Mouse (Mus musculus) embryonic facial prominence, embryonic 14.5 days (tissue): ENCODE measurements around the gene Cd9. TPM values are rescaled to one million over a fixed set of nuclear protein-coding genes. Genes with fewer than 3 reads are reported as not detected.

Experiments used
- polyA plus RNA-seq: library from polyadenylated mRNA; unstranded; fragments of >200 nt; fragmentation: Nextera tagmentation; extraction: Ambion mirVana; gene quantifications from 2 replicates; pipeline ENCODE4 v1.2.1, GENCODE M21; 2014

The Cd9 gene
- polyA plus RNA-seq, 1 experiment from 2014 or later = 245 TPM

Other genes with a start within 250 kb of the Cd9 start
- 0.22 and 0.45 TPM in 2 replicates for gene Tuba3a, start 208.7 kb downstream of the Cd9 start, polyA plus RNA-seq
- 46.4 and 49.0 TPM in 2 replicates for gene Ltbr, start 180.9 kb downstream of the Cd9 start, polyA plus RNA-seq
- 1.5 and 3.2 TPM in 2 replicates for gene Scnn1a, start 174.1 kb downstream of the Cd9 start, polyA plus RNA-seq
- gene Tnfrsf1a, start 145.4 kb downstream of the Cd9 start, polyA plus RNA-seq = 81.8 and 82.6 TPM in 2 replicates
- gene Plekhg6, start 114.0 kb downstream of the Cd9 start, polyA plus RNA-seq = 1.0 and 1.4 TPM in 2 replicates
- 13.4 and 16.0 TPM in 2 replicates for gene Vwf, start 52.0 kb upstream of the Cd9 start, polyA plus RNA-seq
- 0.89 and 1.2 TPM in 2 replicates for gene Ano2, start 195.6 kb upstream of the Cd9 start, polyA plus RNA-seq